Mouse (Mus musculus): ENCODE data around the gene Hist1h4a.
"Not testable (repeated sequence)": the region's sequence is repeated elsewhere in the genome, so short reads cannot be mapped to it uniquely, and the experiment has no call there.

The Hist1h4a gene

GRCm38 (mm10) chr13:23744421-23745380 lies 16.3 kb downstream of the Hist1h4a start:
- DNase-seq (ENCODE audit: extremely low read depth, insufficient read length, low spot score): peak; percentile 87

- peak; percentile 41 for DNase-seq (ENCODE audit: extremely low read depth, insufficient read length, low spot score)
Observed at GRCm38 (mm10) chr13:23743963-23744362, 17.1 kb downstream of the Hist1h4a start.

- peak; percentile 41 for DNase-seq (ENCODE audit: extremely low read depth, insufficient read length, low spot score)
Observed at GRCm38 (mm10) chr13:23743215-23743614, 17.8 kb downstream of the Hist1h4a start.

GRCm38 (mm10) chr13:23742007-23742406 lies 19.0 kb downstream of the Hist1h4a start:
- DNase-seq (ENCODE audit: extremely low read depth, insufficient read length, low spot score): no peak

- peak; percentile 33 for DNase-seq (ENCODE audit: extremely low read depth, insufficient read length, low spot score)
Observed at GRCm38 (mm10) chr13:23740910-23741309, 20.1 kb downstream of the Hist1h4a start.

- DNase-seq (ENCODE audit: extremely low read depth, insufficient read length, low spot score): no peak
Observed at GRCm38 (mm10) chr13:23740256-23740840, 20.7 kb downstream of the Hist1h4a start.

- DNase-seq (ENCODE audit: extremely low read depth, insufficient read length, low spot score): no peak
Observed at GRCm38 (mm10) chr13:23739922-23740252, 21.1 kb downstream of the Hist1h4a start.

- DNase-seq (ENCODE audit: extremely low read depth, insufficient read length, low spot score): peak; percentile 96
Observed at GRCm38 (mm10) chr13:23739069-23739921, 21.7 kb downstream of the Hist1h4a start.

GRCm38 (mm10) chr13:23738677-23739068 lies 22.4 kb downstream of the Hist1h4a start, which contains the start of gene Hist1h1c:
Gene Hist1h1c, plus strand, starts transcription at chr13:23738808.
- peak; percentile 98 for DNase-seq (ENCODE audit: extremely low read depth, insufficient read length, low spot score)

- peak; percentile 23 for DNase-seq (ENCODE audit: extremely low read depth, insufficient read length, low spot score)
Observed at GRCm38 (mm10) chr13:23738041-23738440, 23.0 kb downstream of the Hist1h4a start.

- DNase-seq (ENCODE audit: extremely low read depth, insufficient read length, low spot score): no peak
Observed at GRCm38 (mm10) chr13:23737091-23737490, 23.9 kb downstream of the Hist1h4a start.

GRCm38 (mm10) chr13:23732156-23732804 lies 28.8 kb downstream of the Hist1h4a start:
- peak; percentile 22 for DNase-seq (ENCODE audit: extremely low read depth, insufficient read length, low spot score)

- DNase-seq (ENCODE audit: extremely low read depth, insufficient read length, low spot score): peak; percentile 40
Observed at GRCm38 (mm10) chr13:23730479-23730878, 30.6 kb downstream of the Hist1h4a start.

- DNase-seq (ENCODE audit: extremely low read depth, insufficient read length, low spot score): no peak
Observed at GRCm38 (mm10) chr13:23729706-23730105, 31.3 kb downstream of the Hist1h4a start.

- no peak for DNase-seq (ENCODE audit: extremely low read depth, insufficient read length, low spot score)
Observed at GRCm38 (mm10) chr13:23729192-23729525, 31.9 kb downstream of the Hist1h4a start.

- no peak for DNase-seq (ENCODE audit: extremely low read depth, insufficient read length, low spot score)
Observed at GRCm38 (mm10) chr13:23728472-23729191, 32.4 kb downstream of the Hist1h4a start.

- DNase-seq (ENCODE audit: extremely low read depth, insufficient read length, low spot score): no peak
Observed at GRCm38 (mm10) chr13:23725213-23725612, 35.8 kb downstream of the Hist1h4a start.

- no peak for DNase-seq (ENCODE audit: extremely low read depth, insufficient read length, low spot score)
Observed at GRCm38 (mm10) chr13:23724239-23724638, 36.8 kb downstream of the Hist1h4a start.

GRCm38 (mm10) chr13:23717593-23718245 lies 43.3 kb downstream of the Hist1h4a start:
- DNase-seq (ENCODE audit: extremely low read depth, insufficient read length, low spot score): not testable (repeated sequence)

Data from 3134 (cell line).